Mouse (Mus musculus): Measurements from ENCODE around the gene Ppip5k1. TPM values are rescaled to one million over a fixed set of nuclear protein-coding genes. Genes with fewer than 3 reads are reported as not detected.

Ppip5k1 gene
- polyA plus RNA-seq (2012; fragmentation: generic; extraction: Trizol) = 1 to 10 TPM; 1.7 to 5.2 TPM

DNA sequence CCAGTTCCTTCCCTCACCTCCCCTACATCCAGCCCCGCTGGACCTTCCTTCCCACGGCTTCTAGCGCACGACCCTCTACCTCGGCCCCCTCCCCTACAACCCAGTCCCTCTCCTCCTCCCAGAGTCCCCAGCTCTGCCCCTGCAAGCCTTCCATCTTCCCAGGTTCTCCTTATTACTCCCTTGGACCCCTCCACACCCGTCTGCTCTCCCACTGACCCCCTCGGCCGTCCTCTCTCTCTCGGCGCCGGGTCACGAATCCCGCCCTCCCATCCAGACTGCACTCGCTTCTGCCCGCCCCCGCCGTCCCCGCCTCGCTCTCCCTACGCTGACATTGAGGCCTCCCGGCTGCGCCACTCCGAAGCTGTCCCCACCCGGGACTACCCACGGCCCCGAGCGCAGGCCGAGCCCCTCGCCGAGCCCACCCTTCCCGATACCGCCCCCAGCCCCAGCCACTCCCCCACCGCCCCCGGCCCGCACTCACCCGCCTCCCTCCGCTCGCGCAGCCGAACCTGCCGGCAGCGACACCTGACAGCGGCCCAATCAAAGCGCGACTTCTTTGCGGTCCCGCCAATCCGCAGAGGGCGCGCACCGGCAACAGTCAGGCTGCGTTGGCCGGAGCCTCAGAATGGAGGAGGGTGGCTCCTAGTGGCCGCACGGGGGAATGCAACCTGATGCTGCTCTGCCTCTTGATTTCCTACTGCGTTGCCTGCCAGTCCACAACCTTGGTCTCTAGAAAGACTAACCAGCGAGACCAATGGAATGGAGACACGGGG is at the start of gene Ppip5k1:
Ppip5k1 (minus strand) TSS at position 577 of the 773 bp plus-strand sequence.

DNA sequence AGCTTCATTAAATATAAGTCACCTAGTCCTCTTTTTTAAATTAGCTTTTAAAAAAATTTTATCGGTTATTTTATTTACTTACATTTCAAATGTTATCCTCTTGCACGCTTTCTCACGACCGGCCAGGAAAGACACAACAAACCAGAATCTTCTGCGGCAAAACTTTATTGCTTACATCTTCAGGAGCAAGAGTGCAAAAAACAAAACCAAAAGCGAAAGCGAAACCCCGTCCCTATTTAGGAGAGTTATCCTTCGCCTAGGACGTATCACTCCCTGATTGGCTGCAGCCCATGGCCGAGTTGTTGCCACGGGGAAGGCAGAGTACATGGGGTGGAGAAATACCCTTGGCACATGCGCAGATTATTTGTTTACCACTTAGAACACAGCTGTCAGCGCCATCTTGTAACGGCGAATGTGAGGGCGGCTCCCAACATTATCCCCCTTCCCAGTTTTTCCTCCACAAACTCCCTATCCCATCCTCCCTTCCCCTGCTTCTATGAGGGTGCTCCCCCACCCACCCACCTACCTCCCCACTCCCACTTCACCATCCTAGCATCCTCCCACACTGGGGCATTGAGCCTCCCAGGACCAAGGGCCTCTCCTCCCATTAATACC is 31.9 kb upstream of the Ppip5k1 start, which contains the start of gene Strc:
Strc (minus strand) TSS at position 208 of the 615 bp plus-strand sequence.

DNA sequence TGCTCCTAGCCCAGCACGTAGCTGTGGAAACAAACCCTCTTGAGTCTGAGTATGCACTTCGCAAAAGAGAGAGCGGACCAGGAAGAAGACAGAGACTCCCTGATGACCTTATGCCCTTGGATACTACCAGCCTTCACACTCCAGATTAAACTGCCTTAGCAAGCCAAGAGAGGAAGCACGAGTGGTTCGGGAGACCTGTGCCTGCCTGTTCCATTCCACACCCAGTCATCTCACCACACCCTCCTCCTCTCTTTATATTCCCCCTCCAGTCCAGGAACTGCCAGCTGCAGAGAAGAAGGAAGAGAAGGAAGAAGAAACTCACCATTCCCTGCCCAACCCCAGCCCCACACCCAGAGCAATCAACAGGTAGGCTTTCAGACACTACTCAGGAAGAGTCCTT is 2.3 kb upstream of the Ppip5k1 start, which contains the start of gene Ckmt1:
Ckmt1 (plus strand) TSS at position 221 of the 400 bp plus-strand sequence.

DNA sequence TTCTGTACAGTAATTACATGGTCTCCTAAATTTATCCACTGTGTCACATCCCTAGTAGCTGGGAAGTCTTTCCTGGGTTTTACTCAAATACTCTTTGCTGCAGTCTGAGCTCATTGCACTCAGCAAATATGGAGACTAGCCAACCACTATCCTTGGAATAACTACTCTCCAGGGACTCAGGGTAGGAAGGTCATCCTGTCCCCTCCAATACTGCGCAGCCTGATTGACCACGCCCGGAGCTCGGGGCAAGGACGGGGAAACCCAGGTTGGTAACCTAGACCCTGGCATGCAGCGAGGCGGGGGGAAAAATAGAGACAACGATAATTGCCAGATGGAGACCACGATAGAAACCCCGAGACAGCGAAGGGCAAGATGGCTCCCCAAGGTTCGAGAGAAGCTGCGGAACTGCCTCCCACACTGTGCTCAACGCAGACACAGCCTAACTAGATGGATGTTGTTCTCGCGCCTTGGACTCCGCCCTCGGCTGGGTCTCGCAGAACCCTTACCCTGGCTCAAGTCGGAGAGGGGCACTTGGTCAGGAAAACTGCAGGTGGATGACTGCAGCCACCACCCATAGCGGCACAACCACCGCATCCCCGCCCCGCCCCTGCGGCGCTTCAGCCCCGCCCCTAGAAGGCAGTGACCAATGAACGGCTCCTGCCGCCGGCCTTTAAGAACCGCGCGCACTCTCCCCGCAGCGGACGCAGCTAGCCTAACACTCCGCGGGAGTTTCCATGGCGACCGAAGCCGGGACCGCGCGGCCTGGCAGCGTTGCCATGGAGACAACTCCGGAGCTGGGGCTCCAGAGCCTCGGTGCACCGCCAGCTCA is 66.1 kb downstream of the Ppip5k1 start, which contains the start of gene Map1a:
Map1a (plus strand) TSS at position 700 of the 829 bp plus-strand sequence.

DNA sequence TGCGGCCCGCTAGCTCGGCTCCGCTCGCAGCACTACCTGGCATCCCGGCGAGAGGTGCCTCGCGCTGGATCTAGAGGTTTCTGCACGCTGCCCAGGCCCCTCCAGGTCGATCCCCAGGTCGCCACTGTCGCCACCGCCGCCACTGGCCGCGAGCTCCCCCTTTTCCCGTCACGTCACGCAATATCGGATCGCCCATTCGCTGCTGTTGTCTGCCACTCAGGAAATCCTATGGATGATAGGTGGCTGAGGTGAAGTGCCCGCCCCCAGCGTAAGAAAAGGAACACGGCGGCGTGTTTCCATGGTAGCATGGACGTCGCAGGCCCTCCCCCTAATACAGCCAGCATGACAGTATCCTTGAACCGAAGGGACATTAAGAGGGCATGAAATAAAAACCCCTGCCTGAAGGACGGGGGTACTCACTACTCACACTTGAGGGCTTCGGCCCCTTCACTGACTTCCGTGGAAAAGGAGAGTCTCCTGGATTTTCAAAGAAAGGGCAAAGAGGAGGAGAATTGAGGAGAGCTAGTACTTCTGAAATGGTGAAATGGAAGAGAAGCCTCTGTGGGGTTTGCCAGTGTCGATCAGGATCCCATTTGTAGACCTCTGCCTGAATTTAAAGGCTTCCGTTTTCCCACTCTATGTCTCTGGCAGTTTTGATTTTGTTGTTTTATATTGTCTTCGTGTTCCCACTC is 83.8 kb downstream of the Ppip5k1 start, which contains the start of gene Trp53bp1:
Trp53bp1 (minus strand) TSS at position 172 of the 692 bp plus-strand sequence.

Other genes starting within 250 kb of the Ppip5k1 start
- gene Tgm7, start 245.6 kb downstream of the Ppip5k1 start, polyA plus RNA-seq (2012; fragmentation: generic; extraction: Trizol) = not detected
- gene Adal, start 215.0 kb downstream of the Ppip5k1 start, polyA plus RNA-seq (2012; fragmentation: generic; extraction: Trizol) = 1 to 10 TPM in 1 of 2 experiments, under 1 TPM in 1; 0.12 to 1.8 TPM
- 1 to 10 TPM; 1.3 to 2.5 TPM for gene Lcmt2, start 214.7 kb downstream of the Ppip5k1 start, polyA plus RNA-seq (2012; fragmentation: generic; extraction: Trizol)
- 10 to 100 TPM in 1 of 2 experiments, 1 to 10 TPM in 1; 3.5 to 12.2 TPM for gene Tubgcp4, start 184.7 kb downstream of the Ppip5k1 start, polyA plus RNA-seq (2012; fragmentation: generic; extraction: Trizol)
- 1 to 10 TPM in 1 of 2 experiments, under 1 TPM in 1; 0.96 to 3.4 TPM for gene Zscan29, start 184.3 kb downstream of the Ppip5k1 start, polyA plus RNA-seq (2012; fragmentation: generic; extraction: Trizol)
- gene Trp53bp1, start 84.0 kb downstream of the Ppip5k1 start, polyA plus RNA-seq (2012; fragmentation: generic; extraction: Trizol) = 10 to 100 TPM in 1 of 2 experiments, 1 to 10 TPM in 1; 1.9 to 16.1 TPM
- 10 to 100 TPM in 1 of 2 experiments, 1 to 10 TPM in 1; 9.6 to 20.3 TPM for gene Map1a, start 65.8 kb downstream of the Ppip5k1 start, polyA plus RNA-seq (2012; fragmentation: generic; extraction: Trizol)
- under 1 TPM; 0.33 to 0.79 TPM for gene Ckmt1, start 2.3 kb upstream of the Ppip5k1 start, polyA plus RNA-seq (2012; fragmentation: generic; extraction: Trizol)
- not detected for gene Strc, start 31.8 kb upstream of the Ppip5k1 start, polyA plus RNA-seq (2012; fragmentation: generic; extraction: Trizol)
- gene Pdia3, start 58.4 kb upstream of the Ppip5k1 start, polyA plus RNA-seq (2012; fragmentation: generic; extraction: Trizol) = 100 to 1,000 TPM in 1 of 2 experiments, 10 to 100 TPM in 1; 29.7 to 200 TPM
- gene Catsper2, start 58.4 kb upstream of the Ppip5k1 start, polyA plus RNA-seq (2012; fragmentation: generic; extraction: Trizol) = 1 to 10 TPM in 1 of 2 experiments, under 1 TPM in 1; 0.56 to 2.3 TPM
- under 1 TPM in 1 of 2 experiments, not detected in 1; 0.14 TPM for gene Ell3, start 88.9 kb upstream of the Ppip5k1 start, polyA plus RNA-seq (2012; fragmentation: generic; extraction: Trizol)
- gene Serf2, start 93.8 kb upstream of the Ppip5k1 start, polyA plus RNA-seq (2012; fragmentation: generic; extraction: Trizol) = 1,000 to 10,000 TPM in 1 of 2 experiments, 100 to 1,000 TPM in 1; 627 to 1,090 TPM
- 10 to 100 TPM; 12.1 to 14.8 TPM for gene Hypk, start 97.9 kb upstream of the Ppip5k1 start, polyA plus RNA-seq (2012; fragmentation: generic; extraction: Trizol)
- gene Serinc4, start 101.4 kb upstream of the Ppip5k1 start, polyA plus RNA-seq (2012; fragmentation: generic; extraction: Trizol) = under 1 TPM in 1 of 2 experiments, not detected in 1; 0.55 TPM
- 10 to 100 TPM in 1 of 2 experiments, 1 to 10 TPM in 1; 1.0 to 11.0 TPM for gene Mfap1b, start 118.7 kb upstream of the Ppip5k1 start, polyA plus RNA-seq (2012; fragmentation: generic; extraction: Trizol)
- gene Mfap1a, start 151.3 kb upstream of the Ppip5k1 start, polyA plus RNA-seq (2012; fragmentation: generic; extraction: Trizol) = 1 to 10 TPM in 1 of 2 experiments, under 1 TPM in 1; 0.75 to 9.4 TPM
- 1 to 10 TPM in 1 of 2 experiments, under 1 TPM in 1; 0.37 to 1.7 TPM for gene Wdr76, start 151.3 kb upstream of the Ppip5k1 start, polyA plus RNA-seq (2012; fragmentation: generic; extraction: Trizol)

Measured in C3H10T1/2 (cell line).